In the genomic region with DNA sequence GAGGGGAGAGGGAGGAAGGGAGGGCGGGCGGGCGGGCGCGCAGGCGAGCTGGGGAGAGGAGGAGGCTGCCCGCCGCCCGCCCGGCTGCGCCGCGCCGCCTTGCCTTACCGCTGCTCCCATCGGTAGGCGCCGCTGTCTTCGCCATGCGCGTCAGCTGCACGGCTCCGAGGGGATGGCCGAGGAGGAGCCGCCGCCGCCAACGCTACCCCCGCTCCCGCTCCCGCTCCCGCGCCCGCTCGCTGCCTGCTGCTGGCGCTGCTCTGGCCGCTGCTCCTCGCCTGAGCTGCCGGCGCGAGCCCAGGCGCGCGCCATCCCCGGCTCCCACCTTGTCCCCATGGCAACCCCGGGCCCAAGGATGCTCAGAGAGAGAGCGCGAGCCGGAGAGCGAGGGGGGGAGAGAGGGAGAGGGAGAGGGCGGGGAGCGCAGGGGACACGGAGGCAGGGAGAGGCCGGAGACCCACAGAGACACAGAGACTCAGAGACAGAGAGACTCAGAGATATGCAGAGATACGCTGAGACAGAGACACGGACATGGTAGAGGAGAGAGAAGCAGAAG, we compare ENCODE assay signal across 8 mouse cellular contexts. TPM values are rescaled to one million over a fixed set of nuclear protein-coding genes. Genes with fewer than 3 reads are reported as not detected.
A peak's percentile ranks its signal among the peaks of the same experiment; 100 is the strongest.
DNase-seq lines count a peak whose midpoint lies in the region; ATAC-seq lines count a peak whose summit lies in the region.

A gene (minus strand): TSS at position 121 of the 556 bp plus-strand sequence.

- intact Hi-C loops in left cerebral cortex, postnatal 10 days (cut with DNase I) = no loop called here

- ATAC-seq in activated CD4-positive, CD25-positive, alpha-beta regulatory T cell, adult 4 months = peak; percentile 57
- ATAC-seq in common myeloid progenitor, adult 5-6 weeks (replicated peaks; ENCODE audit: low read depth, poor library complexity, severe bottlenecking) = peak; percentile 51
- ATAC-seq in inflammation-experienced regulatory T-cells, adult 6 months = peak; percentile 60
- ATAC-seq in megakaryocyte, adult 5-6 weeks (ENCODE audit: poor library complexity, severe bottlenecking) = peak; percentile 38; the same call in 1 of the 2 replicates

- DNase-seq in gastrocnemius, postnatal 10 days = peak; percentile 69
- peak; percentile 84 to 91 for DNase-seq in left cerebral cortex, postnatal 10 days (ENCODE audit: extremely low spot score in 1 of 2, low spot score in 2 of 2)
- DNase-seq in right cerebral cortex, adult 18-20 months = peak; percentile 92
- peak; percentile 52 to 64 for DNase-seq in urinary bladder, postnatal 4 days (ENCODE audit: low spot score in 2 of 2)

RNA-seq across cellular contexts. Expression of the gene that starts here (rescaled TPM):
- 10 to 100 TPM; 19.1 to 25.3 TPM for polyA plus RNA-seq in activated CD4-positive, CD25-positive, alpha-beta regulatory T cell, adult 4 months (2017; shearing (Covaris generic))
- total RNA-seq in common myeloid progenitor, adult 5-6 weeks (2017) = 3.8 and 4.7 TPM in 2 replicates
- under 1 TPM; 0.16 to 0.77 TPM for total RNA-seq in gastrocnemius, postnatal 10 days (2021)
- 10 to 100 TPM; 18.1 to 32.0 (median 30.0) TPM for polyA plus RNA-seq in inflammation-experienced regulatory T-cells, adult 6 months (2017; shearing (Covaris generic))
- 10 to 100 TPM; 11.0 to 14.1 TPM for total RNA-seq in left cerebral cortex, postnatal 10 days (2021)
- total RNA-seq in megakaryocyte, adult 5-6 weeks (2015) = 30.1 and 31.6 TPM in 2 replicates
- 5.2 and 6.1 TPM in 2 replicates for total RNA-seq in megakaryocyte, adult 5-6 weeks (2017)

Comparison
In these comparisons a context has a peak if more than half of its experiments do, and no peak if none do; other contexts are left out.
1. Peak in every context shown above with its lines: DNase-seq and ATAC-seq.
2. Peak in DNase-seq in gastrocnemius, postnatal 10 days; RNA of the gene not detected or under 1 TPM.